Mouse (Mus musculus) megakaryocyte-erythroid progenitor cell, adult 5-6 weeks (primary cell): ENCODE data around the gene Slc5a10. TPM values are rescaled to one million over a fixed set of nuclear protein-coding genes. Genes with fewer than 3 reads are reported as not detected.
A peak's percentile ranks its signal among the peaks of the same experiment; 100 is the strongest.

Experiments used
- ATAC-seq: replicated peaks from 2 replicates; pipeline ENCODE4 v1.8.0; 2016; ENCODE audit warnings: mild to moderate bottlenecking, inconsistent platforms; ENCODE audit not compliant: severe bottlenecking, poor library complexity, low FRiP score, low TSS enrichment
- total RNA-seq, 2 experiments: library from RNA; stranded (forward) in 1 of 2; stranded (reverse) in 1 of 2; fragments of 200-1000, 215-1000 nt in 1 of 2; fragments of >200 nt in 1 of 2; fragmentation: Nextera tagmentation in 1 of 2; gene quantifications; 2 replicates each; pipeline ENCODE4 v1.2.3; 2014 to 2017

Slc5a10 gene
- total RNA-seq, 2 experiments from 2014 or later: not detected

DNA sequence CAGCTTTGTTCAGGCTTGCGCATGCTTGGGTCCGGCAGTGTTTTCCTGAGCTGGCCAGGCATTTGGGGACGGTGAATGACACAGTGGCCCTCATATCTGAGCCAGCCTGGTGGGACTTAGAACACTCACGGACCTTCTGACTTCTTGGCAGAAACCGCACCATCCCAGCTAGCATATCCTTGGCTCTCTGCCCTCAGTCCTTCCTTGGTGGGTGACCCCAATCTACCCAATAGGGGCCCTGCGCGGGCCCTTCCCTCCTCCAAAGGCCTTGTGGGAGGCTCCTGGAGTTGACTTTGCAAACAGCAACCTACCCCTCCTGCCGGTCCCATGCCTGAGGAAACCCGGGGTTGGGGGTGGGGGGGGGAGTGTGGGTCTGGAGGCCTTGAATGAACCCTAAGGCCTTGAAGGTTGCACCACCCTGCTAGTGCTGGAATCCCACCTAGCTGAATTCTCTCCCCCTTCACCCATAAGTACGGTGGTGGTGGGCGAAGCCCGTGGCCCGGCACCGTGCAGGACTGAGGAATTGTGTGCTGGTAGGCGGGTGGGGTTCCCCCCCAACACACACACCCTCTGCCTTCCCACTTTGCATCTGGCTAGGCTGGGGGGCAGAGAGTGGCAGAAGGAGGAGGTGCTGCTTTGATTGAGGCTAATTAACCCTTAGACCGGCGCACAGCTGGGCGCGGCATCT, 46.3 kb downstream of the Slc5a10 start:
- ATAC-seq: no peak

DNA sequence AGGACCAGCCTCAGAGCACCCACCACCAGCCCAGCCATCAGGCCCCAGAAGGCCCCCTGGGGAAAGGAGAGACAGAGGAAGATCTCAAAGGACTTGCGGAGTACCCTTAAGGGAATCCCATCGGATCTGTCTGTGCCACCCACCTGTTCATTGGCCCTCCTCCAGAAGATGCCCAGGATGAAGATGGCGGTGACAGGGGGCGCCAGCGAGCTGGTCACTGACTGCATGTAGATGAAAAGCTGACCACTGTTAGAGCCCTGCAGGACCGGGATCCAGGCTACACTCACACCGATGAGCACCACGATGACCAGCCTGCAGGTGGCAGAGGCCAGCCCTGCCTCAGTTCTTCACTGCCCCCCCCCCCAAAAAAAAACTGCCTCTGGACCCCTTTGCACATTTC, 46.9 kb downstream of the Slc5a10 start:
- no peak for ATAC-seq

DNA sequence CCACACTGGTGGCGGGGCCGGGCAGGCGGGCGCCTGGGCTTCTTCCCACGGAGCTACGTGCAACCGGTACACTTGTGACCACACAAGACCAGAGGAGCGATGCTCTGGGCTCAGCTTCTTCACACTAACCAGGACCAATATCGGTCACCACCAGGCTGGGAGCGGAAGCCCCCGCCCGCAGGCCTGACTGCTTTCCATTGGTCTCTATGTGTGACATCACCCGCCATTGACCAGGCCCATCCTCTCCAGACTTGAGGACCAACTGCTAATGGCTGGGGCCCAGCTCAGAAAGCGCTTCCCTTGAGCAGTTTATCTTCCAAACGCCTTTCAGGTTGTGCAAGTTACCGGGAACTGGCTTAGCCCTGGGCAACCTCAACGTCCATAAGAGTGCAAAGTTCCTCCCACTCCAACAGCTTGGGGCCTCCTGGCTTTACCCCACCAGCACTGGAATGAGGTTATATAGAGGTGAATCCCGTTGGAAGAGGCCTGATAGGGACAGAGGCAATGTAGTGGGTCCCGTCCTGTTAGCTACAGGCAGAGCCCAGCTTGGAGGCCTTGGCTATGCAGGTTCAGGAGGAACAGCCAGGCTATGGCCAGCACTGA, 48.7 kb downstream of the Slc5a10 start:
- no peak for ATAC-seq

DNA sequence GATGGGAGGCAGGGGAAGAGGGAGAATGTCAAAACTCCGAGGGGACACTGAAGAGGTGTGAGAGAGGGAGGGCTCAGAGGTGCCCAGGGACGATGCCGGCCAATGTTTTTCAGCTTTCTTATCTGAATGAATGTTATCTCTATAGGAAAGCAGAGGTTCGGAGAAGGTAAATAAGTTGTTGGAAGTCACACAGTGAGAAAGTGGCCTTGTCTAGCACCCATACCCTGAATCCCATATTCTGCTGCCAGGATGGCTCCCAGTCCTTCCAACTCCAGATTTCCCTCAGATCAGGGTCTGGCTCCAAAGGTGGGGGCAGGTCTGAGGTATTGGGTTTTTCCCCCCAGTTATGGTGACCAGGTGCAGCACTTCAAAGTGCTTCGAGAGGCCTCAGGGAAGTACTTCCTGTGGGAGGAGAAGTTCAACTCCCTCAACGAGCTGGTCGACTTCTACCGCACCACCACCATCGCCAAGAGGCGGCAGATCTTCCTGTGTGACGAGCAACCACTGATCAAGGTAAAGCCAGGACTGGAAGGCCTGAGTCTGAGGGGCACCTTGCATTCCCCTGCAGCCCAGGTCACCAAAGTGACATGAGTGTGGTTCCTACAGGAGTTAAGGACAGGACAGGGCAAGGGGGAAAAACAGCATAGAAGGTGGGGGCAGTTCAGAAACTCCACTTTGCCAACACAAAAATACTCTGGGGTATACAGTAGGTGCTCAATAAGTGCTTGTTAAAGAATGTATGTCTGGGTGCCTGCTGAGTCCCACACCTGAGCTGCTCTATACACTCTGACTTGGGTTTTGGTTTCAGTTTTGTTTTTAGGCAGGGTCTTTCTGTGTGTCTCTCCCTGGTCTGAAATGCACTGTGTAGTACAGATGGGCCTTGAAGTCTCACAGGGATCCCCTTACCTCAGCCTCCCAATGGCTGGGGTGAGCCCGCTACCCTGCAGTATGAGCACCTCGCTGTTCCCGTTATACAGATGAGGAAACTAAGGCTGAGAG, 50.8 kb downstream of the Slc5a10 start:
- ATAC-seq: no peak

DNA sequence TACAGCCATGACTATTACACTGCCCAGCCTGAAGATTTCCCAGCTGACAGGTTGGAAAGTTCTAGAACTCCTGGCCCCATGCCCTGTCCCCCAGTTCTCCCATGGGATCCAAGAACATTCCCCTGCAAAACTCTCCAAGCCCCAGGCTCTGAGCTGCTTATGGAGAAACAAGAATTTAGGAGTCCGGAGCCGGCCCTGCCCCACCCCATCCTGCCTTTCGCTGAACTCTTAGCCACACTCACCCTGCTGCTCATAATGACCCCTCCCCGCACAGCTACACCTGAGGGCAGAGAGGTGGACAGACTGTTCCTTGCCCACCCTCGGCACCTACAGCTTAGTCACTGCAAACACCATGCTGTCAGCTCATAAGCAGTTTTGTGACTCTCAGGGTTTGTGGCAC, 52.8 kb downstream of the Slc5a10 start:
- no peak for ATAC-seq

DNA sequence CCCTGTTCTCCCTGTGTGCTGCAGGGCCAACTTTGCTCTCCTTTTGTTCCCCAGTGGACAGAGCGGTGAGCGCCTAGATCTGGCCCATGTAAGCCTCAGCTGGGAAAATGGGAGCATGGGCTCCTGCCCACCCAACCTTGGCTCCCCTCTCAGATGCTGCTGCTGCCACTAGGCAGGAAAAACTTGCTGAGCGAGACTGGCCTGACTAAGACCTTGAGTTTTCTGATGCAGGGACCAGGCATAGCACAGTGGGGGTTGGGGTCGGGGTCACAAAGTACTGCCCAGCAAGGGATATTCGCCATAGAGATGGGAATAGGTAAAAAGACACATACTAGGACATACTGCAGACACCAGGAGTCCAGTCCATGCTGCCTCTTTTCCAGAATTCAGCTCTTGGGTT, 53.4 kb downstream of the Slc5a10 start:
- ATAC-seq: no peak

DNA sequence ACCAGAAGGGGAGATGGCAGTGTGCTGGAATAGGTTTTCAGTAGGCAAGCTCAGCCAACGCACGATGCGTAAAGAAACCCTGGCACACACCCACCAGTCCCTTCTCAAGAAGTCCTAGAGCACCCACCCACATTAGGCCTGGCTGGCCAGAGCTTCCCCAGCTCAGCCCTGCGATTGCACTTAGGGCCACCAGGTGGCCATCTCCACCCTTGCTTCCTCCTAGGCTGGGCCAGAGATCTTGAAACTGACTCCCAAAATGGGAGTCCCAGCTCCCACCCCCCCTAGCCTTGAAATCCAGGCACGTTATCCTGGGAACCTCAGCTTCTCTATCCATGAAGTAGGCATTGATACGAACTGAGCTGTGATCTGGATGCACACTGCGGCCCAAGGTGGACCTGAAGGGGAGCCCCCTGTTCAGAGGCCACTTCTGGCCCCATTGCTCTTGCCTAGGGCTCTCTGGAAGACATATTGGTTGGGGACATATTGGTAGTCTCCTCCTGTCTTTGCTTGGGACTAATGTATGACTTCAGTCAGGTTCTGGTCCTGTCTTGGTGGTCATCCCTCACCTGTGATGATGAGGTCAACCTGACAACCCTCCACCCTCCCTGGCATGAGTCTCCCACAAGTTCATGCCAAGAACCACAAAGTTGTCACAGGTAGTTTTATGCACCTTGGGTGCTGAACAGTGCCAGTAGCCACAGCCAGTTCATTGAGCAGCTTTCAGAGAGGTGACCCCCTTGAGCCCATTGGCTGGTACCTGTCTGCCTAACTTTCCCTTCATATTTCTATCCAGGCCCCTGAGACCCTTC, 54.4 kb downstream of the Slc5a10 start:
- peak; percentile 71 for ATAC-seq

DNA sequence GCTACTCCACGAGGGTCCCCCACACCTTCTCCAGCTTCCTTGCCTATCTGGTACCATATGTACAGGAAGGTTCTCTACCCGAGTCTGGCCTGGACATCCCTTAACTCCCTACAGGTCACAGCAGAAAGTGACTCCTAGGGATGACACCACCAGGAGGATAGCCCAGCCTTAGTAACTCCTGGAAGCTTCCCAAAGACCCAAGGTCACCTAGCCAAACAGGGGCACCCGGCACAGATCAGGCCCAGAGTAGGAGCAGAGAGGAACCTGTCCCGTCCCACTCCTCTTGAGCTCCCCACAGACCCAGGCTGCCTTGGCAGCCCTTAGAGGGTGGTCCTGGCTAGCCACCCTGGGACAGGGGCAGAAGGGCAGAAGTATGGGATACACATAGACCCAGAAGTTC, 55.2 kb downstream of the Slc5a10 start:
- no peak for ATAC-seq

DNA sequence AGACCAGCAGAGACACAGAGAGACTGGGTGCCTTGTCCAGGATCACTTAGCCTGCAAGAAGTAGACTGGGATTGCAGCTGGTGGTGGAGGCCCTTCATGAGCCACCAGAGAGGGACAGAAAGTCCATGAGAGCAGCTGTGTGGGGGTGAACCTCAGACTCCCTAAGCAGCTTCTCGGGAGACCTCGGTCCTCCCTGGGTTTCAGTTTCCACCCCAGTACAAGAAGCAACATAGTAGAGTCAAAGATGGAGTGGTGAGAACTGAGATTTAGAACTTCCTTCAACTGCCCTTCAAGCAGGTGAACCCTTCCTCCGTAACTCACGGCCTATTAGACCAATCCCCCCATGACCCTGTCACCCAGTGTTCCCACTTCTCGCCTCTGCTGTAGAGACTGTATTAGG, 58.4 kb downstream of the Slc5a10 start:
- no peak for ATAC-seq

DNA sequence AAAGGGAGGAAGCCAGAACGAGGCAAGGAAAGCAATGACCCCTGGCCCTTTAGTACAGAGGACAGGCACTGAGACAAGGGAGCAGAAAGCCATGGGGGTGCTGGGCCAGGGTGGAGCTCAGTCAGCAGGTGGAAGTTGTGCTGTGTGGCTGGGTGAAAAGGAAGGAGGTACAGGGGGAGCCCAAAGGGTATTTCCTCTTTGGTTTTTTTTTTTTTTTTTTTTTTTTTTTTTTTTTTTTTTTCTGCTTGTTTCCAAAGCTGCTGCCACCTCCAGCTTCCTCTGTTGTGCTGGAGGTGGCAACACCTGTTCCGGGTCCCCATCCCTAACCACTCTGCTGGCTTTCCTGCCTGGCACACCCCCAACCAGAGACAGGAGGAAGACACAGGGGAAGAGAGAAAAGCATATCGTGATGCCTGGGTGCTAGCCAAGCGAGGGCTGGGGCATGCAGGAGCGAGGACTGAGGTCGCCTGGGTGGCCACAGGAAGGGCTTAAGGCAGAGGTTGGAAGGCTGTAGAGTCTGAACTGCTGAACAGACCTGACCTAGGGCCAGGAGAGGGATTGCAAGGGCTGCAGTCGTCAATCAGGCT, 59.7 kb downstream of the Slc5a10 start:
- no peak for ATAC-seq

DNA sequence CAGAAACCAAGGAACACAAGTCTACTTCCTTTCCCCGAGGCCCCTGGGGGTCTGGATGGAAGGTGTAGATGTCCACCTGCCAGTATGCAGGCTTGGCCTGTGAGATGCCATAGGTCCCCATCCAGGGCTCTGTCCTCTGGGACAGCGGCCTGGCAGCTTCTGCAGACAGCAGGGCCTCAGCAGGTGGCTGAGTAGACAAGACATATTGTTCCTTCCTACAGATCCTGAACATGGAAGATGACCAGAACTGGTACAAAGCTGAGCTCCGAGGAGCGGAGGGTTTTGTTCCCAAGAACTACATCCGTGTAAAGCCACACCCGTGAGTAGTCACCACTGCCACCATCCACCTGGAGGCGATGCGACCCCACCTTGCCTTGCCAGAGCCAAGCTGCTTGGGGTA, 60.6 kb downstream of the Slc5a10 start:
- no peak for ATAC-seq

DNA sequence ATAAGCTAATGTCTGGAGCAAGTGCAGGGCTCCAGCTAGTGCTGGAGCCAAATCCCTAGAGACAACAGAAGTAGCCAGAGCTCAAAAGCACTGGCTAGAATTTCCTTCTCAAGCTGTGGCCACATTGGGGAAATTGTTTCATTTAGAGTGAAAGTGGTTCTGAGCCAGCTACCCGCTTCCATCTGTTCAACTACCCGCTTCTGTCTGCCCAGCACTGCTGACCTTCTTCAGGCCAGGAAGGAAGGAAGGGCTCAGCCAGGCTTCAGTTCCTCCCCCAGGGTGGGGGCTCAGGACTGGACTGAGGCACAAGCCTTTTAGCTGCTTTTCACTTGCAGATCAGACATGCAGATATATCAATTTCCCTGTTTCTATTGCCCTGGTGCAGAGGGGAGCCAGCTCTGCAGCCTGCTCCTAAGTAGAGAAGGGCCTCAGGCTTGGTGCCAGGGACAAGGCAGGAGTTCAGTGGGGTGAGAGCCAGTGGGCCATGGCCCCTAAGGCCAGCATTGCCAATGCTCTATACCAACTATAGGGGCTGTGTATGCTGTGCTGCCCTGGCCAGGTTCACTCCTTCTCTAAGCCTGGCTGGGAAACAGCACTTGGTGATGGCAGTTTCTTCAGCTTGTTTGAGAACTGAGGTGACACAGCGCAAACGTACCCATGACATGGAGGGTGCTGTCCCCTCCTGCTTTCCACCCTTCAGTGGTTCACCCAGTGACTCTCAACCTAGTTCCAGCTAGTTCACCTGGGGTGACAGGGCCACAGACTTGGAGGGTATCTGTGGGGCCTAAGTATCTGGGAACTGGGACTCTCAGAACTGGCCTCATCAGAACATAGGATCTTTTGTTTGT, 61.4 kb downstream of the Slc5a10 start:
- ATAC-seq: no peak

DNA sequence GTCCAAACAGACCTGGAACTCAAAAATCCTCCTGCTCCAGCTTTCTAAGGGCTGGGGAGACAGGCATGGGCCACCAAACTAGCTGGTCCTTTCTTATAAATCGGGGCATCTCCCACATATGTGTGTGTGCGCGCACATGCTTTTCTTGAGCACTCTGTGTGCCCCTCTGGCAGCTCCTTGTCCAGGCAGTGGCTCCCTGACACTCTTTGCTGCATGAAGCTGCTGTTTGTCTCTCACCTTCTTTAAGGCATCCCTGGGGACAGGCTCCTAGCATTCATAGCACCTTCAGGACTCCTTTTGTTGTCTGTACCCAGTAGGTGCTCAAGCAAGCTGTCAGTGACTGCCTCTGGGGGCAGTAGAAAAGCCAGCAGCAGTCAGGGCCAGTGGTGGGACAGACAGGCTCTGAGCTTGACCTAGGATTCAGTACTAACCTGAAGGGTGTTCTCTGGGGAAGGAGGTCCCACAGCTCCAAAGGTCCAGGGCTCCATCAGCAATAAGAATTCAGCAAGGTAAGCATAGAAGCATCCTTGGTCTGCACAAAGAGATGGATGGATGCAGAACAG, 62.2 kb downstream of the Slc5a10 start:
- no peak for ATAC-seq

DNA sequence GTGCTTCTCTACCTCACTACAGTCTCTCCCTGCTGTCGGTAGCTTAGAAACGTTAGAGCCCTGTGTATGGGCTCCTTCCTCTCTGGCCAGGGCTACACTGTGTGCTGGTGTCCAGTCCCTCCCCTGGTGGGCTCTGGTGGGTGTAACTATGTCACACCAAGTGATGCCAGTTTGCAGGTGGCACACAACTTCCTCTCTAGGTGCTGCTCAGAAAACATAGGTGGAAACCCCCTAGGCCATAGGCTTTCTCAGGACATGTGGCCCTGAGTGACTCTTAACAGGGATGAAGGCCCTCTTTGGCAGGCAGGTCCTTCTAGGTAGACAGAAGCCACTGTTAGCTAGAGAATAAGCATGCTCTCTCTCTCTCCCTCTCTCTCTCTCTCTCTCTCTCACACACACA, 63.2 kb downstream of the Slc5a10 start:
- ATAC-seq: no peak

DNA sequence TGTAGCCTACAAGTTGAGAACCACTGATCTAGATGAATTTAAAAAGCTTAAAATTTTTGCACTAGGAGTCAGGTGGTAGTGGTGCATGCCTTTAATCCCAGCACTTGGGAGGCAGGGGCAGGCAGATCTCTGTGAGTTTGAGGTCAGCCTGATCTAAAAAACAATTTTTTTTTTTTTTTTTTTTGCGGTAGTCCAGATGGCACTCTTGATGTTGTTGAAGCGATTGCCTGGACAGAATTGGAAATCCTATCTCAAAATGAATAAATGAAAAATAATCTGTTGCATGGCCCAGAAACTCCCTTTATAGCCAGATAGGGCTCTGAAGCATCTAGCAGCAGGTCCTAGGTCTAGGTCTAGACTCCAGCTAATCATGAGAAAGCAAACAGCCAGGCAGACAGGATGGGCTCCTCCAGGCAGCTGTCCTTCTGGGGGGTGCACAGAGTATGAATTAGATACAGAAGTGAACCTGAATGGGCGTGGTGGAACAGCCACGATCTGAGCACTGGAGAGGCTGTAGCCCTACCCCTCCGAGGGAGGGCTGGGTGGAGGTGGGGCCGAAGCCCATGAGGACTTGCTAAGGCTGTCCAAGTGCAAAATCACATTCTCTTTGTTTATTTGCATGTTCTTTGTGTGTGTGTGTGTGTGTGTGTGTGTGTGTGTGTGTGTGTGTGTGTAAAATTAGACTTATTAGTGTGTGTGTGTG, 64.3 kb downstream of the Slc5a10 start:
- no peak for ATAC-seq

DNA sequence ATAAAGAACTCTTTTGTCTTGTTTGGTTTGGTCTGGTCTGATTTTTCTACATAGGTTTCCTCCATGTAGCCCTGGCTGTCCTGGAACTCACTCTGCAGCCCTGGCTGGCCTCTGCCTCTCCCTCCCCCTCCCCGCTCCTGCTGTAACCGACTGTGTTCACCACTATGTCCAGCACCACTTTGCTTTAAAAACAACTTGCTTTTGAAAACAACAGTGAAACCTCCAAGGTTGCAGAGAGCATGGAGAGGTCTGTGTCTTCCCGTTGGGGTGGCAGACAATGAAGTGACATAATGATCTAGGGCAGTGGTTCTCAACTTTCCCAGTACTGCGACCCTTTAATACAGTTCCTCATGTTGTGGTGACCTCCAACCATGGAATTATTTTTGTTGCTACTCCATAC, 65.0 kb downstream of the Slc5a10 start:
- ATAC-seq: no peak

DNA sequence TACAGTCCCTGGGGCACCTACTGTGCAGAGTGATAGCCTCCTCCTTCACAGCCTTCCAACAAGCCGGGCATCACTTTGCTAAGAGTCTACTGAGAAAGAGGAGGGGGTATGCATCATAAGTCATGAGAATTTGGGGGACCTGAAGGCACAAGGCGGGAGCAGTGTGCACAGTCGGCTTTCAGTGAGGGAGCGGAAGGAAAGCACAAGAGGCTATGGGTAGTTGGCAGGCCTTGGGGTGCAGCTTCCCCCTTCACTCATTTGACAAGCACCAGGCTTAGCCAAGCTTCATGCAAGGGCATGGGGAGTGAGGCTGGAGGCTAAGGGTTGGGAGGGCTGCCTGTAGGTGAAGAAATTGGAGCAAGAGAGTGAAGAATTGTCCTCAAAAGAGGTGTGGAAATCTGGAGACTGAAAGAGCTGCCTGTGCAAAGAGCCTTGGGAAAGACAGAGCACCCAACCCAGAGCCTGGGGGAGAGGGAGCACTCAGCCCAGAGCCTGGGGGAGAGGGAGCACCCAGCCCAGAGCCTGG, 65.8 kb downstream of the Slc5a10 start:
- ATAC-seq: no peak
